Mouse (Mus musculus): ENCODE measurements around the gene AL732309.1. TPM values are rescaled to one million over a fixed set of nuclear protein-coding genes. Genes with fewer than 3 reads are reported as not detected.

The AL732309.1 gene
- total and polyA plus RNA-seq, 3 experiments: 4.8 to 11.5 TPM; not detected in 1

DNA sequence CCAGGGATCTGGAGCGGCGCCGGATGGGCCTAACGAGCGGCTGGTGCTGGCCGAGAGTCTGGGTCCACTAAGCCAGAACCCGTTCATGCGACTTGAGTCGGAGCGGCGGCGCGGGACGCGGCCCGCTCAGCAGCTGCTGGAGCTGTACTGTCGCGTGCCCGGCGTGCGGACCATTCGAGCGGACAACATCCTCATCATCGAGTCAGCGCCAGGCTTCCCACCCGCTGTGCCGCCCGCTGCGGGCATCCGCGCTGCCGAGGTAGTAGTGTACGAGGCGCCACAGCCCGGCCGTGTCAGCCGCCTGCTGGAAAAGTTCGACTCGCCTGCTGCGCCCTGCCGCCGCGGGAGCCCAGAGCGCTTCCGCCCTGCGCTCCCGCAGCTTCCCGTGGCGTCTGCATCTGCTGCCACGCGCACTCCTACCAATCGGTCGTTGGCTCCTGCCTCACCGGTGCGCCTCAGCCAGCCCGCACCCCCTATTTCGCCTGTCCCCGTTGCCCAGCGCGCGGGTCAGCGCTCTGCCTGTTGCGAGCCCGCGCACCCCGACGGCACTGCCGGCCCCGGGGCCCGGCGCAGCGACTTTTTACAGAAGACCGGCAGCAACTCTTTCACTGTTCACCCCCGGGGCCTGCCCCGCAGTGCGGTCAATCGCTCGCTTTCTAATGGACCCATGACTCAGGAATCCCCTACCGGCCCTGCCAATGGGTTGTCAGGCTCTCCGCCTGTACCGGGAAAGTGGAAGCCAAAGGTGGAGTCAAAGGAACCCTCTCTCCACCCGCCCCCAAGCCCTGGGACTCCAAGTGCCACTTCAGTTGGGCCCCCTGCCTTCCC lies 16.3 kb upstream of the AL732309.1 start (continued):
- TF ChIP-seq E2F4 (IDR thresholded peaks at IDR 0.05; ENCODE audit: borderline replicate concordance, low read depth, low read length) (no peak), RAD21 (IDR thresholded peaks at IDR 0.05; ENCODE audit: low read depth, low read length) (no peak), CHD2 (IDR thresholded peaks at IDR 0.05; ENCODE audit: low read length) (no peak), ELF1 (IDR thresholded peaks at IDR 0.05; ENCODE audit: low read depth, low read length) (no peak), ETS1 (IDR thresholded peaks at IDR 0.05; ENCODE audit: low read depth, low read length) (no peak), ZMIZ1 (IDR thresholded peaks at IDR 0.05; ENCODE audit: low read depth, low read length) (no peak), MAFK (IDR thresholded peaks at IDR 0.05; ENCODE audit: borderline replicate concordance, low read depth, low read length) (no peak)

DNA sequence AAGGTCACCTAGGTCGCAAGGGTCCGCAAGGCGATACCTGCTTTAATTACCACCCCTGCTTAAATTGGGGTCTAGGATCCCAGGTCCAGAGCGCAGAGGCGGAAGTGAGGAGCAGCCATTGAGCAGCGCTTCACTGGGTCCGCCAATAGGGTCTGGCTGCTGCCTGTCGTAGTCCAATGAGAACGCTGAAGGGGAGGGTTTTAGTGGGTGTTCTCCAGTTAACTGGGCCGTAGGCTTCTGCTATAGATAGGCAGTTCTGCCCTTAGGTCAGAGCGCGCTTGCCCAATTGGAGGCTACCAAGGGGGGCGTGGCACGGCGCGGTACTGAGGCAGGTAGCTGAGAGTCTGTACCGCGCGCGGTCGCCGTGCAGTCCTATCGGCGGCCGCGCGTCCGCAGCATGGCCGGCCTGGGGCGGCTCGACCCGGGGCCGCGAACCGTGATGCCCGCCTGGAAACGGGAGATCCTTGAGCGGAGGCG lies 15.7 kb upstream of the AL732309.1 start, which contains the start of gene Tprn:
Gene Tprn (plus strand): TSS at position 328 of the 477 bp plus-strand sequence.
- H3K27ac ChIP-seq (ENCODE audit: control insufficient read depth, low read depth, low read length): peak within 1 kb of the TSS; percentile 70
- peaks cover 48% of the 10 kb centered on the region for H3K79me2 ChIP-seq (ENCODE audit: control insufficient read depth, insufficient read depth, low read length, poor library complexity)
- no peaks in the 10 kb centered on the region for H3K27me3 ChIP-seq (ENCODE audit: control insufficient read depth in 1 of 2, insufficient read depth in 2 of 2, low read length in 2 of 2)
- H3K4me3 ChIP-seq (ENCODE audit: control insufficient read depth in 1 of 2, insufficient read depth in 1 of 2, low read depth in 2 of 2, low read length in 2 of 2): peak within 1 kb of the TSS; percentile 90 to 95
- peaks cover 0 to 25% of the 10 kb centered on the region in 2 experiments; a peak in 2 of 4 replicates for H3K36me3 ChIP-seq (ENCODE audit: control insufficient read depth in 1 of 2, insufficient read depth in 2 of 2, low read length in 2 of 2)
- peak within 1 kb of the TSS; percentile 93 for H3K9ac ChIP-seq (ENCODE audit: control insufficient read depth, low read depth, low read length, poor library complexity, severe bottlenecking)
- peak; percentile 99 for DNase-seq (ENCODE audit: low read depth, low spot score)
- no peaks in the 10 kb centered on the region for H3K9me3 ChIP-seq (replicated peaks; ENCODE audit: insufficient read depth, low read length)
- H3K4me1 ChIP-seq (ENCODE audit: control insufficient read depth in 1 of 2, insufficient read depth in 2 of 2, low read length in 2 of 2): peaks cover 8 to 36% of the 10 kb centered on the region in 2 experiments; a peak in 3 of 4 replicates
- TF ChIP-seq UBTF (IDR thresholded peaks at IDR 0.05; ENCODE audit: borderline replicate concordance, insufficient read depth, low read depth, low read length): no peak
- TF ChIP-seq E2F4 (IDR thresholded peaks at IDR 0.05; ENCODE audit: borderline replicate concordance, low read depth, low read length): no peak
- no peak for TF ChIP-seq EP300 (IDR thresholded peaks at IDR 0.05; ENCODE audit: low read depth in 1 of 2, low read length in 2 of 2)
- 0 out of 2 replicates have a peak, but pooled peaks have one; percentile 16 for TF ChIP-seq MEF2A (IDR thresholded peaks at IDR 0.05; ENCODE audit: extremely low read depth, insufficient replicate concordance, low read depth, low read length, poor library complexity, severe bottlenecking)
- TF ChIP-seq RAD21 (IDR thresholded peaks at IDR 0.05; ENCODE audit: low read depth, low read length): no peak
- no peak for TF ChIP-seq USF2 (IDR thresholded peaks at IDR 0.05; ENCODE audit: borderline replicate concordance in 1 of 2, insufficient read depth in 1 of 2, low read depth in 1 of 2, low read length in 2 of 2)
- no peak for TF ChIP-seq CTCF (IDR thresholded peaks at IDR 0.05 in 2 of 3, conservative IDR thresholded peaks at IDR 0.05 in 1 of 3; ENCODE audit: control insufficient read depth in 1 of 3, insufficient read depth in 1 of 3, low read depth in 2 of 3, low read length in 3 of 3, poor library complexity in 1 of 3, severe bottlenecking in 1 of 3)
- TF ChIP-seq ELF1 (IDR thresholded peaks at IDR 0.05; ENCODE audit: low read depth, low read length): peak; percentile 98
- peak; percentile 84 for TF ChIP-seq SIN3A (IDR thresholded peaks at IDR 0.05; ENCODE audit: low read length)
- TF ChIP-seq RCOR1 (IDR thresholded peaks at IDR 0.05; ENCODE audit: low read depth, low read length): no peak
- peak; percentile 55 for TF ChIP-seq POLR2AphosphoS2 (IDR thresholded peaks at IDR 0.05; ENCODE audit: low read length)
- peak; percentile 66 for TF ChIP-seq MAX (IDR thresholded peaks at IDR 0.05; ENCODE audit: low read length)
- TF ChIP-seq TAL1 (IDR thresholded peaks at IDR 0.05; ENCODE audit: low read length): no peak
- TF ChIP-seq NELFE (IDR thresholded peaks at IDR 0.05; ENCODE audit: low read depth, low read length): peak; percentile 92
- peak; percentile 88 for TF ChIP-seq ZMIZ1 (IDR thresholded peaks at IDR 0.05; ENCODE audit: low read depth, low read length)
- TF ChIP-seq ZKSCAN1 (IDR thresholded peaks at IDR 0.05; ENCODE audit: low read depth, low read length): no peak
- peak; percentile 88 for TF ChIP-seq CHD2 (IDR thresholded peaks at IDR 0.05; ENCODE audit: low read length)
- TF ChIP-seq POLR2A (IDR thresholded peaks at IDR 0.05; ENCODE audit: control insufficient read depth in 1 of 2, insufficient read depth in 1 of 2, low read depth in 1 of 2, low read length in 2 of 2, poor library complexity in 1 of 2): peak; percentile 90 to 93
- TF ChIP-seq ETS1 (IDR thresholded peaks at IDR 0.05; ENCODE audit: low read depth, low read length): no peak
- TF ChIP-seq JUND (IDR thresholded peaks at IDR 0.05; ENCODE audit: low read depth, low read length): no peak
- 0 out of 2 replicates have a peak, but pooled peaks have one; percentile 51 for TF ChIP-seq MYC (IDR thresholded peaks at IDR 0.05; ENCODE audit: low read depth, low read length)
- TF ChIP-seq MXI1 (IDR thresholded peaks at IDR 0.05; ENCODE audit: low read depth, low read length): peak; percentile 76
- TF ChIP-seq BHLHE40 (IDR thresholded peaks at IDR 0.05; ENCODE audit: borderline replicate concordance, low read depth, low read length): no peak
- TF ChIP-seq TBP (IDR thresholded peaks at IDR 0.05; ENCODE audit: low read depth, low read length): peak; percentile 64; the same call in 1 of the 2 replicates
- TF ChIP-seq CHD1 (IDR thresholded peaks at IDR 0.05; ENCODE audit: low read depth, low read length): no peak
- no peak for TF ChIP-seq POLR2AphosphoS5 (IDR thresholded peaks at IDR 0.05; ENCODE audit: borderline replicate concordance, low read depth, low read length)
- TF ChIP-seq MYB (IDR thresholded peaks at IDR 0.05; ENCODE audit: low read depth, low read length): no peak
- TF ChIP-seq GATA1 (IDR thresholded peaks at IDR 0.05; ENCODE audit: low read depth, low read length): peak; percentile 50; the same call in 1 of the 2 replicates
- no peak for TF ChIP-seq TCF12 (IDR thresholded peaks at IDR 0.05; ENCODE audit: low read depth, low read length)
- TF ChIP-seq NRF1 (IDR thresholded peaks at IDR 0.05; ENCODE audit: insufficient read depth, low read depth, low read length, poor library complexity, severe bottlenecking): peak; percentile 70
